Mouse (Mus musculus): ENCODE results near the gene Lnpep. TPM values are rescaled to one million over a fixed set of nuclear protein-coding genes. Genes with fewer than 3 reads are reported as not detected.
"Not testable (repeated sequence)": the region's sequence is repeated elsewhere in the genome, so short reads cannot be mapped to it uniquely, and the experiment has no call there.

Gene Lnpep
- polyA plus RNA-seq, 1 experiment from 2014 or later: 6.6 TPM

DNA sequence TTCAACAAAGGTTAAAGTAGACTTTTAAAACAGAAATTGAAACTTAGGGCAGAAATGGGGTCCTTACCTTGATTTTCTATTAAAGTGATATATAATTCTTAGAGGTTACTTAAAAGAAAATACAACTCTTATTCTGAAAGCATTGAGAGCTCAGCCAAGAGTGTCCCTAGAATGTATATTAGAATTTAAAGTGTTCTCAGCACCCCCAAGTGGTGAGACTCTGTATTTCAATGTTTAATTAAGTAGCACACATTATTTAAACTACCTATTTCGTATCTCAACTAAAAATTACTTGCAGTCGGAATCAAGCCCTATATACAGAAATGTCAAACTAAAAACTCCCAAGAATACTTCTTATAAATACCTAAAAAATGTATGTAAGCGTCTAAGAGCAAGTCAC is 57.8 kb downstream of the Lnpep start:
- H3K4me3 ChIP-seq (ENCODE audit: low read depth, low read length): no peak overlapping the region

DNA sequence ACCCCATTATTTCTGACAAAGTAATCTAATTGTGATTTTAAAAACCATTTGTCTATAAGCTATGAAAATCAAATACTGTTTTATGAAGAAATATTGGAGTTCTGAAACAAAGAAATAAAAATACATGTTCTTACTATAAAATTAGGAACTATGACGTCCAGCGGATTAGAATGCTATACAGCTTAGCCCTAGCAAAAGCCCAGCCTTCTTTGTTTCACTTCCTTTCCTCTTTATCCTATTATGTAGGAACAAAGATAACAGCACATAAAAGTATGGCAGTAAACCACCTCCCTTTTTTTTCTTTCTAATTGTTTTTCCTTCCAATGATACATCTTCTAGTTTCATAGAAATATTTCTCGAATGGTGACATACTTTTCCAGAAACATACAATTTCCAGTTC is 75.9 kb downstream of the Lnpep start:
- Histone ChIP-seq H3K36me3 (ENCODE audit: control insufficient read depth, insufficient read depth, low read length) (peaks cover 15% of the 10 kb centered on the region), H3K9me3 (replicated peaks; ENCODE audit: control insufficient read depth, low read length, poor library complexity, severe bottlenecking) (no peaks in the 10 kb centered on the region), H3K9ac (ENCODE audit: low read depth, low read length) (no peak overlapping the region), H3K4me1 (ENCODE audit: control insufficient read depth, insufficient read depth, low read length) (no peaks in the 10 kb centered on the region), H3K4me3 (ENCODE audit: low read depth, low read length) (no peak overlapping the region), H3K27me3 (ENCODE audit: control insufficient read depth, insufficient read depth, low read depth, low read length) (no peaks in the 10 kb centered on the region), H3K4me2 (ENCODE audit: low read length) (no peak overlapping the region), H3K27ac (ENCODE audit: low read length) (no peak overlapping the region)
- 58% methylated on average over 3 of the region's 3 CpGs for WGBS
- no peak for ATAC-seq

More for the DNA sequence above, 57.8 kb downstream of the Lnpep start:
- peak; percentile 62; the same call in 1 of the 2 replicates for ATAC-seq
- Histone ChIP-seq H3K4me1 (ENCODE audit: control insufficient read depth, insufficient read depth, low read length) (no peaks in the 10 kb centered on the region), H3K36me3 (ENCODE audit: control insufficient read depth, insufficient read depth, low read length) (peaks cover 3% of the 10 kb centered on the region), H3K27ac (ENCODE audit: low read length) (no peak overlapping the region), H3K27me3 (ENCODE audit: control insufficient read depth, insufficient read depth, low read depth, low read length) (no peaks in the 10 kb centered on the region), H3K9ac (ENCODE audit: low read depth, low read length) (no peak overlapping the region), H3K4me2 (ENCODE audit: low read length) (no peak overlapping the region), H3K9me3 (replicated peaks; ENCODE audit: control insufficient read depth, low read length, poor library complexity, severe bottlenecking) (no peaks in the 10 kb centered on the region)
- 50% methylated on average over 3 of the region's 3 CpGs for WGBS

DNA sequence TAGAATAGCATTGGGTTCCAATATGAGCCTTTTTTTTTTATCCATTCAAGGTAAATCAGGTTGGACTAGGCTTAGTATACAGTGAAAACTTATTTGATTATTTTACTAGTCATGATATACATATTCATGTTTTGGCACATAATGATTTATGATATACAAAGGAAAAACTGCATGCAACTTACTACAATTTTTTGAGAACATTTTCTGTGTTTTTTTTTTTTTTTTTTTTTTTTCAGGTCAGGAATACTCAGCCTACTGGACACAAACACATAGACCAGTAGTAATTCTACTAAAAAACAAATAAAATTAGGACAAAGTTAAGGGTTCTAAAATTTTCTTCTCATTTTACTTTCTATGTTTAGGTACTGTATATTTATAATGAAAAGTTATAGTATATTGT is 93.5 kb downstream of the Lnpep start:
- H3K4me2 ChIP-seq (ENCODE audit: low read length): no peak overlapping the region
- H3K4me3 ChIP-seq (ENCODE audit: low read depth, low read length): no peak overlapping the region
- no peaks in the 10 kb centered on the region for H3K4me1 ChIP-seq (ENCODE audit: control insufficient read depth, insufficient read depth, low read length)
- no peak overlapping the region for H3K9ac ChIP-seq (ENCODE audit: low read depth, low read length)
- no peaks in the 10 kb centered on the region for H3K9me3 ChIP-seq (replicated peaks; ENCODE audit: control insufficient read depth, low read length, poor library complexity, severe bottlenecking)
- H3K36me3 ChIP-seq (ENCODE audit: control insufficient read depth, insufficient read depth, low read length): peaks cover 22% of the 10 kb centered on the region
- ATAC-seq: no peak
- H3K27me3 ChIP-seq (ENCODE audit: control insufficient read depth, insufficient read depth, low read depth, low read length): no peaks in the 10 kb centered on the region
- no peak overlapping the region for H3K27ac ChIP-seq (ENCODE audit: low read length)

DNA sequence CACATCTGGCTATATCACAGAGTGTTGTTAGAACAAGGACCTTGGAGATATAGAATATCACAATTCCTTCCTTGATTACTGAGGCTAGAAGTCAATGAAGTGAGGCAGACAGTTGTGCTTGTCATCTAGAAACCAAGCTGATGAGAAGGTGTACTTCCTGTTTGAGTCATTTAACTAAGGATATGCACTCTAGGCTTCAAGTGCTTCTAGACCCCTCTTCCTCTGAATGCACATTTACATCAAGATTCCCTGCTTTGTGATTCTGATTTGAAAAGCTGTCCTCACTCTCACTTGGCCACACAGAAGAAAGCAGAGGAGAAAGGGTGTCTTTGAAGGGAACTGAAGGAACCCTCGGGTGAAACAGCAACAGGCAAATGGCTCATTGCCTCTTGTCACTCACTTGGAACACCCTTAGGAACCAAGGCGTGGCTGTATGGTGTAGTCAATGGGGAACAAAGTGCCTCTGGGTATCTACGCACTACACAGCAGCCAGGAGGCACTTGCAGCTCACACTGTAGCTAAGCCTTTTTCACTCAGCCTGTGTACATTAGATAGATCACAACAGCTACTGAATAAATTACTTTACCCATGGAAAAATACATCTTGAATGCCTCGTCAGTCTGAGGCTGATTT is 108.3 kb downstream of the Lnpep start:
- WGBS: 66% methylated on average over 4 of the region's 4 CpGs

GRCm38 (mm10) chr17:17506677-17507076 is 118.2 kb downstream of the Lnpep start:
- Histone ChIP-seq H3K4me1 (ENCODE audit: control insufficient read depth, insufficient read depth, low read length) (no peaks in the 10 kb centered on the region), H3K4me2 (ENCODE audit: low read length) (no peak overlapping the region), H3K9me3 (replicated peaks; ENCODE audit: control insufficient read depth, low read length, poor library complexity, severe bottlenecking) (no peaks in the 10 kb centered on the region), H3K36me3 (ENCODE audit: control insufficient read depth, insufficient read depth, low read length) (no peaks in the 10 kb centered on the region), H3K4me3 (ENCODE audit: low read depth, low read length) (no peak overlapping the region), H3K27ac (ENCODE audit: low read length) (no peak overlapping the region), H3K9ac (ENCODE audit: low read depth, low read length) (no peak overlapping the region), H3K27me3 (ENCODE audit: control insufficient read depth, insufficient read depth, low read depth, low read length) (no peaks in the 10 kb centered on the region)
- WGBS: 95% methylated on average over 9 of the region's 10 CpGs
- no peak for ATAC-seq

More for the DNA sequence above, 108.3 kb downstream of the Lnpep start:
- no peak for ATAC-seq
- H3K27ac ChIP-seq (ENCODE audit: low read length): no peak overlapping the region
- H3K4me1 ChIP-seq (ENCODE audit: control insufficient read depth, insufficient read depth, low read length): no peaks in the 10 kb centered on the region
- H3K9ac ChIP-seq (ENCODE audit: low read depth, low read length): no peak overlapping the region
- H3K4me3 ChIP-seq (ENCODE audit: low read depth, low read length): no peak overlapping the region
- H3K27me3 ChIP-seq (ENCODE audit: control insufficient read depth, insufficient read depth, low read depth, low read length): no peaks in the 10 kb centered on the region
- peaks cover 2% of the 10 kb centered on the region; the same call in 1 of the 2 replicates for H3K36me3 ChIP-seq (ENCODE audit: control insufficient read depth, insufficient read depth, low read length)
- no peaks in the 10 kb centered on the region for H3K9me3 ChIP-seq (replicated peaks; ENCODE audit: control insufficient read depth, low read length, poor library complexity, severe bottlenecking)
- H3K4me2 ChIP-seq (ENCODE audit: low read length): no peak overlapping the region

DNA sequence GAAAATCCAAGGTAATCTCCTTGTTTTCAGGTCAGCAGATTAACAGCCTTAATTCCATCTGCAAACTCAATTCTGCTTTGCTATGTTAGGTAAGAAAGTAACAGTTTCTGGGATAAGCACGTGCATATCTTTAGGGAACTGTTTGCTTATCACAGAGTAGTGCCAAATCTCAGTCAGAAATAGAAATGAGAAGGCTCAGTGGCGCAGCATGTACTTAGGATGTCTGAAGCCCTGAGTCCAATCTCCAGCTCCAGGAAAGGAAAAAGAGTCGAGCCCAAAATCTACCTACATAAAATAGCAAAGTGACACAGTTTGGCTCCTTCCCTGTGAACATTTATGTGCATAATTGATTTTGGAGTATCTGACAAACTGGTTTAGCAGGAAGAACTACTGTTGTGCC is 125.6 kb downstream of the Lnpep start:
- no peak overlapping the region for H3K9ac ChIP-seq (ENCODE audit: low read depth, low read length)
- H3K4me2 ChIP-seq (ENCODE audit: low read length): no peak overlapping the region
- H3K27ac ChIP-seq (ENCODE audit: low read length): no peak overlapping the region
- H3K4me3 ChIP-seq (ENCODE audit: low read depth, low read length): no peak overlapping the region
- WGBS: 57% methylated on average over 3 of the region's 3 CpGs
- no peaks in the 10 kb centered on the region for H3K27me3 ChIP-seq (ENCODE audit: control insufficient read depth, insufficient read depth, low read depth, low read length)
- no peaks in the 10 kb centered on the region for H3K36me3 ChIP-seq (ENCODE audit: control insufficient read depth, insufficient read depth, low read length)
- no peaks in the 10 kb centered on the region for H3K9me3 ChIP-seq (replicated peaks; ENCODE audit: control insufficient read depth, low read length, poor library complexity, severe bottlenecking)
- peaks cover 3% of the 10 kb centered on the region; the same call in 1 of the 2 replicates for H3K4me1 ChIP-seq (ENCODE audit: control insufficient read depth, insufficient read depth, low read length)
- no peak for ATAC-seq

DNA sequence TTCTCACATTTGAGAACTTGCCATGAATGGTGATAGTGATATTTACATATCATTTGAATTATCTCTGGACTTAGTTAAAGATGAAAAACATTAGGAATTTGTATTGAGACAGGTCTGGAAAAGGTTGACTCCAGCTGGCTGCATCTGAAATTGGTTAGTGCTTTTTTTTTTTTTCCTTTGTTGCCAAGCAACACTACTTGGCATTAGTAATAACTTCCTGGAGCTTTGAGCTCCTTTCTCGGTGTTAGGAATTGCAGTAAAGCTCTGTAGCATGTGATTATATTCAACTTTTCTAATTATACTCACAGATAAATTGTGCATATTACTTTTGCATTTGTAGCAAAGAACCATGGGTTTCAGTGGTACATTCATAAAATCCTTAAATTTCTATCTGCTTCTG is 126.0 kb downstream of the Lnpep start:
- Histone ChIP-seq H3K4me2 (ENCODE audit: low read length) (no peak overlapping the region), H3K36me3 (ENCODE audit: control insufficient read depth, insufficient read depth, low read length) (no peaks in the 10 kb centered on the region), H3K9me3 (replicated peaks; ENCODE audit: control insufficient read depth, low read length, poor library complexity, severe bottlenecking) (no peaks in the 10 kb centered on the region), H3K27ac (ENCODE audit: low read length) (no peak overlapping the region), H3K4me1 (ENCODE audit: control insufficient read depth, insufficient read depth, low read length) (peaks cover 3% of the 10 kb centered on the region; the same call in 1 of the 2 replicates), H3K4me3 (ENCODE audit: low read depth, low read length) (no peak overlapping the region), H3K9ac (ENCODE audit: low read depth, low read length) (no peak overlapping the region), H3K27me3 (ENCODE audit: control insufficient read depth, insufficient read depth, low read depth, low read length) (no peaks in the 10 kb centered on the region)
- 6% methylated on average over 1 of the region's 1 CpGs for WGBS
- ATAC-seq: peak; percentile 66; the same call in 1 of the 2 replicates

DNA sequence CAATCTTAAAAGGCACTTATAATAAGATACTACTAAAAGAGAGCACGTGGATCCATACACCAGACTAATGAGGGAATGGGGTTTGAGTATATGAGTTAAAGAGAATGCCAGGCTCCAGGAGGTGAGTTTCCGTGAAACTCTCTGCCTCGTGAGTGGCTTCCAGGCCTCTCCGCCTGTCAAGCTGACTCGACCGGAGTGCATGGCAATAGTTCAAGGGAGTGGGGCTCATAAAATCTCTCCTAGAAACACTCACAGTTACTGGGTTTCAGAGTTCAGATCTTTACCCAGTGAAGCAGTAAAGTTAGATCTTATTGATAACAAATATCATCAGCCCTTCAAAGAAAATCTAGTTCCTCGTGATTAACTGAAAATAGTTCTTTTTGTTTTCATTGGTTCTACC is 128.1 kb downstream of the Lnpep start:
- no peak overlapping the region for H3K9ac ChIP-seq (ENCODE audit: low read depth, low read length)
- WGBS: 90% methylated on average over 7 of the region's 7 CpGs
- no peaks in the 10 kb centered on the region for H3K27me3 ChIP-seq (ENCODE audit: control insufficient read depth, insufficient read depth, low read depth, low read length)
- H3K27ac ChIP-seq (ENCODE audit: low read length): no peak overlapping the region
- no peaks in the 10 kb centered on the region for H3K9me3 ChIP-seq (replicated peaks; ENCODE audit: control insufficient read depth, low read length, poor library complexity, severe bottlenecking)
- H3K4me2 ChIP-seq (ENCODE audit: low read length): no peak overlapping the region
- no peaks in the 10 kb centered on the region for H3K36me3 ChIP-seq (ENCODE audit: control insufficient read depth, insufficient read depth, low read length)
- H3K4me1 ChIP-seq (ENCODE audit: control insufficient read depth, insufficient read depth, low read length): peaks cover 3% of the 10 kb centered on the region; the same call in 1 of the 2 replicates
- no peak for ATAC-seq
- no peak overlapping the region for H3K4me3 ChIP-seq (ENCODE audit: low read depth, low read length)

- not testable (repeated sequence) for H3K9ac ChIP-seq (ENCODE audit: low read depth, low read length)
Measured at GRCm38 (mm10) chr17:17496234-17496633, 128.6 kb downstream of the Lnpep start.

More at GRCm38 (mm10) chr17:17496234-17496633, 128.6 kb downstream of the Lnpep start:
- not testable (repeated sequence) for H3K4me2 ChIP-seq (ENCODE audit: low read length); ATAC-seq; H3K9me3 ChIP-seq (replicated peaks; ENCODE audit: control insufficient read depth, low read length, poor library complexity, severe bottlenecking); H3K27me3 ChIP-seq (ENCODE audit: control insufficient read depth, insufficient read depth, low read depth, low read length); H3K27ac ChIP-seq (ENCODE audit: low read length); H3K4me3 ChIP-seq (ENCODE audit: low read depth, low read length); H3K4me1 ChIP-seq (ENCODE audit: control insufficient read depth, insufficient read depth, low read length); H3K36me3 ChIP-seq (ENCODE audit: control insufficient read depth, insufficient read depth, low read length)
